Mouse (Mus musculus) myocyte (in vitro differentiated cells): ENCODE data around the gene Slc35f4. TPM values are rescaled to one million over a fixed set of nuclear protein-coding genes. Genes with fewer than 3 reads are reported as not detected.

Experiments
- H3K27me3 ChIP-seq: one replicate; pipeline ENCODE4 v1.6.1; 2011; ENCODE audit not compliant: control insufficient read depth, insufficient read depth, insufficient read length
- H3K36me3 ChIP-seq: one replicate; pipeline ENCODE4 v1.6.1; 2011; ENCODE audit not compliant: control insufficient read depth, insufficient read depth
- H3K4me2 ChIP-seq: one replicate; pipeline ENCODE4 v1.6.1; 2011; ENCODE audit warnings: low read depth, control low read depth
- H3K4me3 ChIP-seq: one replicate; pipeline ENCODE4 v1.5.1; 2011; ENCODE audit warnings: mild to moderate bottlenecking, control low read depth, moderate library complexity
- H3K79me2 ChIP-seq: one replicate; pipeline ENCODE4 v1.6.1; 2011; ENCODE audit not compliant: control insufficient read depth, insufficient read depth
- H3ac ChIP-seq: one replicate; pipeline ENCODE4 v1.6.1; 2011; ENCODE audit not compliant: control insufficient read depth, insufficient read length
- CEBPB ChIP-seq: IDR thresholded peaks from 2 replicates; pipeline ENCODE4 v1.6.1; 2011; ENCODE audit warnings: mild to moderate bottlenecking, moderate library complexity; ENCODE audit not compliant: poor library complexity, insufficient read depth, severe bottlenecking
- E2F4 ChIP-seq: IDR thresholded peaks from one replicate; pipeline ENCODE4 v1.6.1; 2011; ENCODE audit warnings: mild to moderate bottlenecking, control low read depth, moderate library complexity; ENCODE audit not compliant: insufficient read depth
- MAX ChIP-seq: IDR thresholded peaks from one replicate; pipeline ENCODE4 v1.6.1; 2011; ENCODE audit warnings: low read depth, mild to moderate bottlenecking, control low read depth
- MYOD1 ChIP-seq, 3 experiments: IDR thresholded peaks; one replicate each; pipeline ENCODE4 v1.6.1; 2011; ENCODE audit warnings: control low read depth in 2 of 3, low read depth in 2 of 3, mild to moderate bottlenecking in 2 of 3, moderate library complexity in 1 of 3; ENCODE audit not compliant: insufficient read length in 2 of 3, control insufficient read depth in 1 of 3
- MYOG ChIP-seq, 3 experiments: IDR thresholded peaks; one replicate each; pipeline ENCODE4 v1.6.1; 2011; ENCODE audit warnings: control low read depth in 2 of 3, low read depth in 2 of 3, mild to moderate bottlenecking in 2 of 3; ENCODE audit not compliant: insufficient read length in 2 of 3, control insufficient read depth in 1 of 3, insufficient read depth in 1 of 3
- POLR2A ChIP-seq: IDR thresholded peaks from one replicate; pipeline ENCODE4 v1.6.1; 2011; ENCODE audit warnings: low read depth, mild to moderate bottlenecking, control low read depth, moderate library complexity; ENCODE audit not compliant: insufficient read length
- POLR2AphosphoS2 ChIP-seq: IDR thresholded peaks from one replicate; pipeline ENCODE4 v1.6.1; 2011; ENCODE audit warnings: low read depth, control low read depth; ENCODE audit not compliant: insufficient read length
- REST ChIP-seq: IDR thresholded peaks from one replicate; pipeline ENCODE4 v1.6.1; 2011; ENCODE audit warnings: mild to moderate bottlenecking, control low read depth, moderate library complexity; ENCODE audit not compliant: insufficient read depth, insufficient read length
- SRF ChIP-seq: IDR thresholded peaks from one replicate; pipeline ENCODE4 v1.6.1; 2011; ENCODE audit warnings: low read depth; ENCODE audit not compliant: control insufficient read depth, insufficient read length
- TCF12 ChIP-seq: IDR thresholded peaks from one replicate; pipeline ENCODE4 v1.6.1; 2011; ENCODE audit warnings: mild to moderate bottlenecking, control low read depth; ENCODE audit not compliant: poor library complexity, insufficient read depth, severe bottlenecking
- TCF3 ChIP-seq: IDR thresholded peaks from one replicate; pipeline ENCODE4 v1.6.1; 2011; ENCODE audit warnings: low read depth, control low read depth; ENCODE audit not compliant: insufficient read length
- USF1 ChIP-seq: IDR thresholded peaks from one replicate; pipeline ENCODE4 v1.6.1; 2011; ENCODE audit warnings: low read depth, mild to moderate bottlenecking, control low read depth, moderate library complexity
- polyA plus RNA-seq: library from polyadenylated mRNA; unstranded; fragments of >200 nt; fragmentation: generic; extraction: Trizol; gene quantifications from one replicate; pipeline ENCODE4 v1.2.1, GENCODE M21; 2012; ENCODE audit warnings: missing spikeins

The Slc35f4 gene
- polyA plus RNA-seq, 1 experiment: not detected

GRCm38 (mm10) chr14:49493793-49494192, 32.1 kb downstream of the Slc35f4 start:
- TF ChIP-seq USF1: no peak
- no peak for TF ChIP-seq TCF12
- no peak for TF ChIP-seq POLR2AphosphoS2
- no peak for TF ChIP-seq CEBPB
- H3K27me3 ChIP-seq: no peaks in the 10 kb centered on the region
- no peaks in the 10 kb centered on the region for H3K79me2 ChIP-seq
- H3K4me2 ChIP-seq: no peak overlapping the region
- no peak overlapping the region for H3ac ChIP-seq
- no peaks in the 10 kb centered on the region for H3K36me3 ChIP-seq
- no peak overlapping the region for H3K4me3 ChIP-seq

DNA sequence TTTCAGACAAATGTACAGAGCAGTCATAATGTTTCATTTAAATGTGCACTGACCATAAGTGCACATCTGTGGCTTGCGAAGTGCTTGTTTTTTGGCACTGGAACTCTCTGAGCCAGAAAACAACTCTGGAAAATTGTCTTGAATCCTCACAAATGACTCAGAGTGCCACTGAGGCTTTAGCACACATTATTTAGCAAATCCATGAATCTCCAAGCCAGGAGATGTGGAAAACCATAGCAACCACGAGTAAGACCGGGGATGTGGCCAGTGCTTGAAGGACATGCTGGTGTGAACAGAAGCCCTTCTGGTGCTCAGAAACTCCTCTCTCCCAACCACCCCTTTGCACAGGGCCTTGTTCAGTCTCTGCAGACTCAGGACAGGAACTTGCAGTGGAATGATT, 33.3 kb downstream of the Slc35f4 start:
- H3K27me3 ChIP-seq: no peaks in the 10 kb centered on the region
- H3K4me3 ChIP-seq: no peak overlapping the region
- H3K4me2 ChIP-seq: no peak overlapping the region
- no peaks in the 10 kb centered on the region for H3K36me3 ChIP-seq
- no peak for TF ChIP-seq CEBPB
- no peak for TF ChIP-seq MYOD1 (IDR thresholded peaks at IDR 0.05; ENCODE audit: control insufficient read depth in 1 of 3, insufficient read length in 2 of 3, low read depth in 2 of 3)
- TF ChIP-seq POLR2AphosphoS2: no peak
- TF ChIP-seq SRF: no peak
- TF ChIP-seq USF1: no peak
- no peak for TF ChIP-seq TCF12
- TF ChIP-seq E2F4: no peak
- TF ChIP-seq POLR2A: no peak
- no peak for TF ChIP-seq MYOG (IDR thresholded peaks at IDR 0.05; ENCODE audit: control insufficient read depth in 1 of 3, insufficient read depth in 1 of 3, insufficient read length in 2 of 3, low read depth in 2 of 3)
- no peak for TF ChIP-seq TCF3
- TF ChIP-seq MAX: no peak
- no peak for TF ChIP-seq REST
- no peak overlapping the region for H3ac ChIP-seq
- H3K79me2 ChIP-seq: no peaks in the 10 kb centered on the region

GRCm38 (mm10) chr14:49476602-49477001, 49.2 kb downstream of the Slc35f4 start:
- TF ChIP-seq POLR2A (no peak), E2F4 (no peak)
- no peaks in the 10 kb centered on the region for H3K36me3 ChIP-seq
- no peak overlapping the region for H3K4me2 ChIP-seq
- no peak overlapping the region for H3K4me3 ChIP-seq
- H3ac ChIP-seq: no peak overlapping the region
- no peaks in the 10 kb centered on the region for H3K27me3 ChIP-seq
- no peaks in the 10 kb centered on the region for H3K79me2 ChIP-seq

DNA sequence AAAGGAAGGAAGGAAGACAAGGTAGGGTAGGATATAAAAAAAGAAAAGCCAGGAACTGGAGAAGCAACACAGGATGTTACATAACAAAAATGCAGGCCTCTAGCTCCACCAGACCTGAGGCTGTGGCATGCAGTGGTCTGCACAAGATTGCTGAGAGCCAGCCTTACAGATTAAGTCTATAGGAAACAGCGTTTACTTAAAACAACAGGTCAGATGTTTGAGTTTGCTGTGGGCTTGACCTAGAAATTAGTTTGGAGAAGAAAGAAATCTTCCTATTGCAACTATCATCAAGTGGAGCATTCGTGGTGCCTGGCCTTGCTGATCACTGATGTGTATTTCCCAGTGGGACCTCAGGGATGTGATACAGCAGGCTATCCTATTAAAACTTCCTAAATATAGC, 64.1 kb downstream of the Slc35f4 start:
- no peaks in the 10 kb centered on the region for H3K36me3 ChIP-seq
- no peak overlapping the region for H3K4me3 ChIP-seq
- no peak overlapping the region for H3ac ChIP-seq
- H3K79me2 ChIP-seq: no peaks in the 10 kb centered on the region
- no peak overlapping the region for H3K4me2 ChIP-seq
- no peaks in the 10 kb centered on the region for H3K27me3 ChIP-seq
- TF ChIP-seq MYOG (IDR thresholded peaks at IDR 0.05; ENCODE audit: control insufficient read depth in 1 of 3, insufficient read depth in 1 of 3, insufficient read length in 2 of 3, low read depth in 2 of 3): no peak
- no peak for TF ChIP-seq SRF
- TF ChIP-seq E2F4: no peak

- no peak overlapping the region for H3K4me3 ChIP-seq
- no peaks in the 10 kb centered on the region for H3K36me3 ChIP-seq
- H3ac ChIP-seq: no peak overlapping the region
- no peak overlapping the region for H3K4me2 ChIP-seq
- H3K79me2 ChIP-seq: no peaks in the 10 kb centered on the region
- H3K27me3 ChIP-seq: no peaks in the 10 kb centered on the region
- TF ChIP-seq USF1 (no peak), MYOG (IDR thresholded peaks at IDR 0.05; ENCODE audit: control insufficient read depth in 1 of 3, insufficient read depth in 1 of 3, insufficient read length in 2 of 3, low read depth in 2 of 3) (no peak), POLR2A (no peak), REST (no peak), E2F4 (no peak), MAX (no peak), SRF (no peak), TCF3 (no peak), POLR2AphosphoS2 (no peak), MYOD1 (IDR thresholded peaks at IDR 0.05; ENCODE audit: control insufficient read depth in 1 of 3, insufficient read length in 2 of 3, low read depth in 2 of 3) (no peak), TCF12 (no peak), CEBPB (no peak)
These were observed 65.0 kb downstream of the Slc35f4 start for GRCm38 (mm10) chr14:49460799-49461198.
